Mouse (Mus musculus): ENCODE measurements at regions not wholly inside any gene's neighbourhood (a gene's known extent, or its start where the extent isn't known, plus 50 kb on each side); places are given as distances from the start of the nearest gene placed in this dataset.

DNA sequence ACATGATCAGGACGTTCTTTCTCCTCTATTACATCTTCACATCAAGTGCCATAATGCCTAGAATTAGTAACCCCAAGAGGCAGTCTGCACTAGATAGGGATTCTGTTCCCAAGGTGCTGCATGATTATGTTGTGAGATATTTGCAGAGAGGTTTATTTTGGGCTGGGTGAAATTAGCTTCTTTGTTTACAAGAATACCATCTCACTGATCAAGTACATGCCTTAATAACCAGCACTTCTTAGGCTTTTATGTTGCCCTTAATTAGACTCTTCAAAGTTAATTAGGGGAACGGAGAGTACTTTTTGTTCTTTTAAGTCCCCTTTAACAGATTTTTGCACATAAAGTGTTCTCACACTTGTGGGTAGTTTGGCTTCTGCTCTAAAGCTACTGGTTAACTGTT is 521.4 kb downstream of the Cetn3 start:
- H3K9me3 ChIP-seq (ENCODE audit: low read length), result no peaks in the 10 kb centered on the region
- no peaks in the 10 kb centered on the region for H3K36me3 ChIP-seq (ENCODE audit: insufficient read depth, low read length)
- no peak overlapping the region for H3K4me2 ChIP-seq (ENCODE audit: low read depth, low read length)
- no peak overlapping the region for H3K4me3 ChIP-seq (ENCODE audit: low read length)
- H3K27me3 ChIP-seq (ENCODE audit: insufficient read depth, low read length), result no peaks in the 10 kb centered on the region
- H3K4me1 ChIP-seq (ENCODE audit: insufficient read depth, low read length), result no peaks in the 10 kb centered on the region
- ATAC-seq, result no peak
- TF ChIP-seq CTCF (IDR thresholded peaks at IDR 0.05; ENCODE audit: low read depth), result no peak
- no peak overlapping the region for H3K9ac ChIP-seq (replicated peaks; ENCODE audit: low read length)
- 65% methylated on average over 2 of the region's 2 CpGs for WGBS
- DNase-seq (ENCODE audit: low spot score), result no peak
- no peak overlapping the region for H3K27ac ChIP-seq

DNA sequence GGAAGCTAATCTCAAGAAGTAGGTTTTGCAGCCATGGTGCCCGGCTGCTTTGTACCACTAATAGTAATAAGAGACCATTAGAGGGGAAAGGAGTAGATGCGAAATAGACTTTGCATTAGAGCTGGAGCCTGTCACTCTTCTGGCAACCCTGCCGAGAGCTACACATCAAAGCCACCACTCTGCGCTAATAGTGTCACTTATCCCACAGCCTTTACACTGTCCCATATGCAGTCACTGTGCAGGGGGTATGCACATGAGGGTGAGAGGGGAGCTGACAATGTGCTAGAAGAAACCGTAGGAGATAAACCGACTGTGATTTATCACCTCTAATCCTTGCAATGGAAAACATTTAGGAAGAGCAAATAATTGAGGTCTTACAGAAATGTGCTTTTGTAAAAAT is 522.2 kb downstream of the Cetn3 start:
- TF ChIP-seq CTCF (IDR thresholded peaks at IDR 0.05; ENCODE audit: low read depth), result no peak
- DNase-seq (ENCODE audit: low spot score), result no peak

DNA sequence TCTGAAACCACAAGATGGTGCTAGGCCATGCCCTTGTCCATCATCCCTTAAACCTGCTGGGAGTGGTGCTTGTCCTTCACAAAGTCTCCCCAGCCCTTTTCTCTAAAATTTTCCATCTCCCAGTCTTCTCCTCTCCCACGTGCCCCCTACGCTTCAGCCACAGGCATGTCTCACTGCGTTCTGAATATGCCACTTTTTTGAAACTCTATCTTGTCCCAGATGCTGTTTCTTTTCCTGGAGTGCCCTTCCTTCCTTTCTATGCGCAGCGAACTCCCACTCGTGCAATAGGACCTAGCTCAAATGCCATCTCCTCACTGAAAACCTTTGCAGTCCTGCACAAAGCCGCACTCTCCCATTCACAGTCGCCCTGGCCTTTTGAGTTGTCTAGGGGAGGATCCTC is 525.5 kb downstream of the Cetn3 start:
- Histone ChIP-seq H3K27me3 (ENCODE audit: insufficient read depth, low read length) (no peaks in the 10 kb centered on the region), H3K36me3 (ENCODE audit: insufficient read depth, low read length) (no peaks in the 10 kb centered on the region), H3K9ac (replicated peaks; ENCODE audit: low read length) (no peak overlapping the region), H3K4me1 (ENCODE audit: insufficient read depth, low read length) (no peaks in the 10 kb centered on the region), H3K27ac (no peak overlapping the region), H3K4me2 (ENCODE audit: low read depth, low read length) (no peak overlapping the region), H3K4me3 (ENCODE audit: low read length) (no peak overlapping the region), H3K9me3 (ENCODE audit: low read length) (no peaks in the 10 kb centered on the region)
- WGBS, result 80% methylated on average over 8 of the region's 8 CpGs
- TF ChIP-seq CTCF (IDR thresholded peaks at IDR 0.05; ENCODE audit: low read depth), result no peak
- DNase-seq (ENCODE audit: low spot score) (no peak), ATAC-seq (no peak)

More for the DNA sequence above, 522.2 kb downstream of the Cetn3 start:
- 50% methylated on average over 6 of the region's 6 CpGs for WGBS
- no peaks in the 10 kb centered on the region for H3K4me1 ChIP-seq (ENCODE audit: insufficient read depth, low read length)
- no peak for ATAC-seq
- H3K9me3 ChIP-seq (ENCODE audit: low read length), result no peaks in the 10 kb centered on the region
- H3K9ac ChIP-seq (replicated peaks; ENCODE audit: low read length), result no peak overlapping the region
- no peak overlapping the region for H3K27ac ChIP-seq
- H3K4me2 ChIP-seq (ENCODE audit: low read depth, low read length), result no peak overlapping the region
- no peaks in the 10 kb centered on the region for H3K36me3 ChIP-seq (ENCODE audit: insufficient read depth, low read length)
- no peak overlapping the region for H3K4me3 ChIP-seq (ENCODE audit: low read length)
- H3K27me3 ChIP-seq (ENCODE audit: insufficient read depth, low read length), result no peaks in the 10 kb centered on the region

DNA sequence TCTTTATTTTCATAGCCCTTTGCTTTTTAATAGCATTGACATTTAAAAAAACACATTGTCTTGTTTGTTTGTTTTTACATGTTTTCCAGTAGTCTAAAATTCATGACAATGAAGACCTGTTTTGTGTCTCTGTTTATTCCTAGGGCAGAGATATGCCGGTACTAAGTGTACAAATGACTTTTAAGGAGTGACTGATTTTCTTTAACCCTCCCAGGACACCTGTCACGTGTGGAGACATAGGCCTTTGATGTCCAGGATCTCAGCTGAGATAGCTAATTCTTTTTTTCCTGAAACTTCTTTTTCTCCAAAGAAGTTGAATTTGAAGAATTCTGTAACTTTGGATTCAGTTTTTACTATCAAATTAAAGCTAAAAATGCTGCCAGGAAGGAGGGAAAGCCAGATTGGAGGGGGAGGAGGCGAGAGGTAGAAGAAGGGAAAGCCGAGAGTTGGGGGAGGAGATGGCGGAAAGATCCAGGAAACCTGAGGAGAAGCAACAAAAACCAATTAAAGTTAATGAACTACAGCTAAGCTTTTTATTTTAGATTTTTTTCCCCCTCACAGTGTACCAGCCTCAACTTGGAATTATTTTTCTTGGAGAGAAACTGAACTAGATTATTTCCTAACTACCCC is 533.8 kb downstream of the Cetn3 start:
- no peak for ATAC-seq
- DNase-seq (ENCODE audit: low spot score), result no peak
- Histone ChIP-seq H3K9ac (replicated peaks; ENCODE audit: low read length) (no peak overlapping the region), H3K36me3 (ENCODE audit: insufficient read depth, low read length) (no peaks in the 10 kb centered on the region), H3K27me3 (ENCODE audit: insufficient read depth, low read length) (no peaks in the 10 kb centered on the region), H3K4me2 (ENCODE audit: low read depth, low read length) (no peak overlapping the region), H3K9me3 (ENCODE audit: low read length) (no peaks in the 10 kb centered on the region), H3K27ac (no peak overlapping the region), H3K4me3 (ENCODE audit: low read length) (no peak overlapping the region), H3K4me1 (ENCODE audit: insufficient read depth, low read length) (no peaks in the 10 kb centered on the region)
- TF ChIP-seq CTCF (IDR thresholded peaks at IDR 0.05; ENCODE audit: low read depth), result no peak
- 65% methylated on average over 5 of the region's 5 CpGs for WGBS

DNA sequence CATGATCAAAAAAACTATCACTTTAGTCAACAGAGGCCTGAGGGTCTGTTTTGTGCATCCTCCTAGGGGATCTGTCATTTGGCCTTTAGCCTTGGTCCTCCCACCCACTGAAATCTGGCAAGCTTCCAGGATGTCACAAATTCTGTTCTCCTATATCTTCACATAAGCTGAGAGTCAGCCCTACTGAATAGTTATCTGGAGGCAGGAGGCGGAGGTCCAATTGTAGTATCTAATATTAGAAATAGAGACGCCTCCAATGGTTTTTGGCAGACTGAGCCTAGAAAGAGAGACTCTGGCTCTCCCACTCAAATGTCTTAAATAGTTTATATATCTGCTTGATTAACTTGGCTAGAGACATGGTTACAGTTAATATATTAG is 534.3 kb downstream of the Cetn3 start:
- Histone ChIP-seq H3K36me3 (ENCODE audit: insufficient read depth, low read length) (no peaks in the 10 kb centered on the region), H3K27me3 (ENCODE audit: insufficient read depth, low read length) (no peaks in the 10 kb centered on the region), H3K4me2 (ENCODE audit: low read depth, low read length) (no peak overlapping the region), H3K4me1 (ENCODE audit: insufficient read depth, low read length) (no peaks in the 10 kb centered on the region), H3K9ac (replicated peaks; ENCODE audit: low read length) (no peak overlapping the region), H3K9me3 (ENCODE audit: low read length) (no peaks in the 10 kb centered on the region), H3K27ac (no peak overlapping the region), H3K4me3 (ENCODE audit: low read length) (no peak overlapping the region)
- no peak for TF ChIP-seq CTCF (IDR thresholded peaks at IDR 0.05; ENCODE audit: low read depth)
- ATAC-seq (no peak), DNase-seq (ENCODE audit: low spot score) (peak; percentile 14)
- WGBS, result 76% methylated on average over 2 of the region's 2 CpGs

DNA sequence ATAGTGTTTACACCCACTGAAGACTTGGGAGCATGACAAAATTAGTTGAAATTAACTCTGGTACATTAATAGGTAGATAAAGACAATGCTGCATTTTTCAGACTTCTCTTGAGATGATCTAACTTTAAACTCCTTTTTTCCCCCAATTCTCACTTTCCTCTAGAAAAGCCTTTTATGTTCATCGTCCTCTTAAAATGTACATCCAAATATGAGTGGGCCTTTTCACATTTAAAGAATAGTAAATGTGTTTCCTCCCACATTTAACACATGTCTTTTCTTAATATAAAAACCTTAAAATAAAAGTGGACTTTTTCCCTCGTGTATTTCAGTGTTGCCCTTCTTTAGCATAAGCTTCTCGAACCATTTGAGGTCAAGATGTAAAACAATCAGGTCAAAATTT is 535.5 kb downstream of the Cetn3 start:
- Histone ChIP-seq H3K27ac (no peak overlapping the region), H3K4me3 (ENCODE audit: low read length) (no peak overlapping the region), H3K36me3 (ENCODE audit: insufficient read depth, low read length) (no peaks in the 10 kb centered on the region), H3K27me3 (ENCODE audit: insufficient read depth, low read length) (no peaks in the 10 kb centered on the region), H3K4me1 (ENCODE audit: insufficient read depth, low read length) (no peaks in the 10 kb centered on the region), H3K9me3 (ENCODE audit: low read length) (no peaks in the 10 kb centered on the region), H3K9ac (replicated peaks; ENCODE audit: low read length) (no peak overlapping the region), H3K4me2 (ENCODE audit: low read depth, low read length) (no peak overlapping the region)
- WGBS, result 82% methylated on average over 3 of the region's 3 CpGs
- DNase-seq (ENCODE audit: low spot score), result no peak
- TF ChIP-seq CTCF (IDR thresholded peaks at IDR 0.05; ENCODE audit: low read depth), result no peak
- no peak for ATAC-seq

DNA sequence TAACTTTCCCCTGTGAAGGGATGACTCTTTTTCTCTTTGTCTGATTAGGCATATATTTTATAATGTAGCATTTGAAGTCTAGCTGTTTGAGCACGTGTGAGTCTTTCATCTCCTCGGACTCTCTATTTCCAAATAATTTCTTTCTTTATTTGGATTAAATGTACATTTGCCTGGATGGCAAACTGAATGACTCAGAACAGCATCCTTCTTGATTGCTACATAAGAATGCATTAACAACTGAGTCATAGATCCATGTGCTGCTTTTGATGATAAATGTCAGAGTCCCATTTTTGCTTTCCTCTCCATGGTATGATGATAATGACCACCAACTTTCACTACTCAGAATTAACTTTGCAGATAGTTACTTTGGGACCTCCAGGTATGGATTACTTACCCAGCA is 571.5 kb downstream of the Cetn3 start:
- H3K27ac ChIP-seq, result no peak overlapping the region
- no peaks in the 10 kb centered on the region for H3K4me1 ChIP-seq (ENCODE audit: insufficient read depth, low read length)
- no peak for DNase-seq (ENCODE audit: low spot score)
- H3K4me3 ChIP-seq (ENCODE audit: low read length), result no peak overlapping the region
- no peaks in the 10 kb centered on the region for H3K9me3 ChIP-seq (ENCODE audit: low read length)
- H3K4me2 ChIP-seq (ENCODE audit: low read depth, low read length), result no peak overlapping the region
- ATAC-seq, result no peak
- no peaks in the 10 kb centered on the region for H3K27me3 ChIP-seq (ENCODE audit: insufficient read depth, low read length)
- H3K9ac ChIP-seq (replicated peaks; ENCODE audit: low read length), result no peak overlapping the region
- TF ChIP-seq CTCF (IDR thresholded peaks at IDR 0.05; ENCODE audit: low read depth), result no peak
- 89% methylated on average over 2 of the region's 2 CpGs for WGBS
- H3K36me3 ChIP-seq (ENCODE audit: insufficient read depth, low read length), result no peaks in the 10 kb centered on the region

Data from hindbrain, postnatal 0 days (tissue).